Mouse (Mus musculus) testis, adult 2 months (tissue): ENCODE measurements around the gene Tnfrsf1b.

Experiments
- CTCF ChIP-seq: fragments of 200-500 bp; IDR thresholded peaks from 2 replicates; pipeline ENCODE4 v1.5.1; 2012; ENCODE audit warnings: low read depth, mild to moderate bottlenecking, inconsistent platforms, low read length, moderate library complexity; ENCODE audit not compliant: control insufficient read depth, insufficient read depth, insufficient replicate concordance
- POLR2A ChIP-seq: fragments of 200-500 bp; IDR thresholded peaks from 2 replicates; pipeline ENCODE4 v1.6.1; 2012; ENCODE audit warnings: low read depth, mild to moderate bottlenecking, inconsistent platforms, low read length, moderate library complexity; ENCODE audit not compliant: control insufficient read depth

GRCm38 (mm10) chr4:145178918-145179549 is 67.6 kb downstream of the Tnfrsf1b start:
- no peak for TF ChIP-seq CTCF
- TF ChIP-seq POLR2A: no peak
